Mouse (Mus musculus) limb, embryonic 15.5 days (tissue): ENCODE data around the gene Dpf3. TPM values are rescaled to one million over a fixed set of nuclear protein-coding genes. Genes with fewer than 3 reads are reported as not detected.

Experiments
- ATAC-seq: fragments of 200-750 bp; cut with Nextera tagmentation; 2 replicates; pipeline ENCODE4 v1.8.0; 2017; ENCODE audit warnings: low read depth, moderate TSS enrichment; ENCODE audit not compliant: insufficient number of reproducible peaks, low FRiP score, low TSS enrichment
- H3K27ac ChIP-seq: fragments of 300-500 bp; sonication (generic); 2 replicates; pipeline ENCODE4 v1.5.1; 2015; ENCODE audit warnings: moderate library complexity, mild to moderate bottlenecking, inconsistent platforms
- H3K27me3 ChIP-seq: fragments of 300-500 bp; sonication (generic); 2 replicates; pipeline ENCODE4 v1.6.1; 2015; ENCODE audit warnings: inconsistent platforms
- H3K36me3 ChIP-seq: fragments of 300-500 bp; sonication (generic); 2 replicates; pipeline ENCODE4 v1.6.1; 2015; ENCODE audit warnings: inconsistent platforms
- H3K4me1 ChIP-seq: fragments of 300-500 bp; sonication (generic); 2 replicates; pipeline ENCODE4 v1.6.1; 2015; ENCODE audit warnings: inconsistent platforms
- H3K4me2 ChIP-seq: fragments of 300-500 bp; sonication (generic); 2 replicates; pipeline ENCODE4 v1.6.1; 2015; ENCODE audit warnings: mild to moderate bottlenecking, inconsistent platforms
- H3K4me3 ChIP-seq: fragments of 300-500 bp; sonication (generic); 2 replicates; pipeline ENCODE4 v1.5.1; 2015; ENCODE audit warnings: mild to moderate bottlenecking, inconsistent platforms
- H3K9ac ChIP-seq: fragments of 300-500 bp; sonication (generic); 2 replicates; pipeline ENCODE4 v1.6.1; 2015; ENCODE audit warnings: inconsistent platforms
- H3K9me3 ChIP-seq: fragments of 300-500 bp; sonication (generic); 2 replicates; pipeline ENCODE4 v1.6.1; 2016; ENCODE audit warnings: inconsistent platforms
- WGBS: fragments of 180-500 bp; shearing (Covaris S2); methylation state at CpG from one replicate; pipeline ENCODE4 v1.1.7; 2015; 5-methylcytosine and 5-hydroxymethylcytosine counted together
- polyA plus RNA-seq: library from polyadenylated mRNA; unstranded; fragments of >200 nt; fragmentation: Nextera tagmentation; extraction: Ambion mirVana; gene quantifications from 2 replicates; pipeline ENCODE4 v1.2.1, GENCODE M21; 2015

The Dpf3 gene
- polyA plus RNA-seq, 1 experiment from 2014 or later: 3.2 TPM

- no peak for ATAC-seq
- no peaks in the 10 kb centered on the region for H3K36me3 ChIP-seq
- H3K9me3 ChIP-seq: no peaks in the 10 kb centered on the region
- H3K4me1 ChIP-seq: no peaks in the 10 kb centered on the region
- 0 out of 2 replicates have a peak, but pooled peaks cover 3% of the 10 kb centered on the region for H3K27me3 ChIP-seq
- no peak overlapping the region for H3K4me3 ChIP-seq
- no peak overlapping the region for H3K4me2 ChIP-seq
- no peak overlapping the region for H3K9ac ChIP-seq
- 48% methylated on average over 9 of the region's 9 CpGs for WGBS
- no peak overlapping the region for H3K27ac ChIP-seq
Measured at GRCm38 (mm10) chr12:83495961-83496282, 8.4 kb upstream of the Dpf3 start.

- Histone ChIP-seq H3K4me1 (no peaks in the 10 kb centered on the region), H3K9ac (no peak overlapping the region), H3K27me3 (peaks cover 4% of the 10 kb centered on the region; the same call in 1 of the 2 replicates), H3K9me3 (no peaks in the 10 kb centered on the region), H3K4me2 (no peak overlapping the region), H3K36me3 (no peaks in the 10 kb centered on the region), H3K27ac (no peak overlapping the region), H3K4me3 (no peak overlapping the region)
- WGBS: 63% methylated on average over 4 of the region's 4 CpGs
- no peak for ATAC-seq
Measured at GRCm38 (mm10) chr12:83495248-83495960, 7.9 kb upstream of the Dpf3 start.

DNA sequence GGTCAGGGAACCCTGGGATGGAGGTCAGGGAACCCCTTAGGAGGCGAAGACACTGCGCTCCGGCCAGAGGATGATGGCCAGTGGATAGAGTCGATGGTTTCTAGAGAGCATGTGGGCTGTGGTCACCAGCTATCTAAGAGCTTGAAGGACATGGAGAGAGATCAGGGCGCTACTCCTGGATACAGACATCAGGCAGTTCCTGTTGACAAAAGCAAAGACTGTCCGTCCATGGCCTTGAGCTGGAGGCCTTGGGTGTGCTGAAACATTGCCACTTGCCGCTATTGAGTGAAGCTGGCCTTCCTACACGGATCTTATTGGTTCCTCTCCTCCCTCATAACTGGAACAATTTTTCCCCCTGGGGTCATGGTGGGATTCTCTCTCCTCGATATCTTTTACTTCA is 6.7 kb upstream of the Dpf3 start:
- ATAC-seq: no peak
- Histone ChIP-seq H3K9ac (no peak overlapping the region), H3K27me3 (peaks cover 10% of the 10 kb centered on the region; the same call in 1 of the 2 replicates), H3K36me3 (no peaks in the 10 kb centered on the region), H3K9me3 (no peaks in the 10 kb centered on the region), H3K4me2 (no peak overlapping the region), H3K4me1 (no peaks in the 10 kb centered on the region), H3K27ac (no peak overlapping the region), H3K4me3 (no peak overlapping the region)
- WGBS: 88% methylated on average over 9 of the region's 9 CpGs

DNA sequence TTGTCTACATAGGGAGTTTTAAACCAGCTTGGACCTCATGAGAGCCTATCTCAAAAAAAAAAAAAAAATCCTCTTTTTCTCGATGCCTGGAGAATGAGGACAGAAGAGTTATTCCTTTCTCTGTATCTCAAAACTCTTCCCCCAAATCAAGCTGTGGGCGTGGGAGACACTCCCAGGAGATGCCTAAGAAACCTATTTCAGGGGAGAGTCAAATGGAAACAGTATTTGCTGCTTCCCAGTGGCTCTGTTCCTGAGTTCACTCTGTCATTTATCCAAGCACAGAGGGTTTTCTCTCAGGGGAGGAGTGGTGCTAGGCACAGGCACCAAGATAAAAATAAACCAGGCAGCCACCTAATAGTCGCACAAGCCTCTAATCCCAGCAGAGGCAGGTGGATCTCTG is 5.3 kb upstream of the Dpf3 start:
- WGBS: 80% methylated on average over 3 of the region's 3 CpGs
- peaks cover 13% of the 10 kb centered on the region for H3K4me1 ChIP-seq
- no peaks in the 10 kb centered on the region for H3K36me3 ChIP-seq
- H3K27me3 ChIP-seq: peaks cover 17% of the 10 kb centered on the region
- H3K9me3 ChIP-seq: no peaks in the 10 kb centered on the region
- H3K4me2 ChIP-seq: no peak overlapping the region
- ATAC-seq: no peak
- H3K4me3 ChIP-seq: no peak overlapping the region
- H3K27ac ChIP-seq: no peak overlapping the region
- H3K9ac ChIP-seq: no peak overlapping the region

GRCm38 (mm10) chr12:83491609-83492008 is 4.1 kb upstream of the Dpf3 start:
- Histone ChIP-seq H3K36me3 (no peaks in the 10 kb centered on the region), H3K4me1 (peaks cover 19% of the 10 kb centered on the region), H3K9me3 (no peaks in the 10 kb centered on the region), H3K4me2 (no peak overlapping the region), H3K4me3 (no peak overlapping the region), H3K27ac (no peak overlapping the region), H3K9ac (no peak overlapping the region), H3K27me3 (peaks cover 18% of the 10 kb centered on the region)
- WGBS: 56% methylated on average over 1 of the region's 1 CpGs
- no peak for ATAC-seq

- WGBS: 23% methylated on average over 2 of the region's 2 CpGs
Measured at GRCm38 (mm10) chr12:83489748-83490147, 2.2 kb upstream of the Dpf3 start.

GRCm38 (mm10) chr12:83488211-83488941 is 860 bp upstream of the Dpf3 start:
- Histone ChIP-seq H3K27me3 (peaks cover 42% of the 10 kb centered on the region), H3K9ac (no peak overlapping the region), H3K27ac (no peak overlapping the region), H3K4me1 (peaks cover 41% of the 10 kb centered on the region), H3K9me3 (no peaks in the 10 kb centered on the region), H3K4me2 (peak overlapping the region; percentile 100), H3K36me3 (no peaks in the 10 kb centered on the region), H3K4me3 (peak overlapping the region; percentile 64)
- WGBS: under 1% methylated on average over 29 of the region's 29 CpGs
- ATAC-seq: no peak

More at GRCm38 (mm10) chr12:83489748-83490147, 2.2 kb upstream of the Dpf3 start:
- Histone ChIP-seq H3K9ac (no peak overlapping the region), H3K36me3 (no peaks in the 10 kb centered on the region), H3K4me1 (peaks cover 38% of the 10 kb centered on the region), H3K27ac (no peak overlapping the region), H3K4me3 (no peak overlapping the region), H3K9me3 (no peaks in the 10 kb centered on the region), H3K27me3 (peaks cover 33% of the 10 kb centered on the region), H3K4me2 (no peak overlapping the region)
- no peak for ATAC-seq

DNA sequence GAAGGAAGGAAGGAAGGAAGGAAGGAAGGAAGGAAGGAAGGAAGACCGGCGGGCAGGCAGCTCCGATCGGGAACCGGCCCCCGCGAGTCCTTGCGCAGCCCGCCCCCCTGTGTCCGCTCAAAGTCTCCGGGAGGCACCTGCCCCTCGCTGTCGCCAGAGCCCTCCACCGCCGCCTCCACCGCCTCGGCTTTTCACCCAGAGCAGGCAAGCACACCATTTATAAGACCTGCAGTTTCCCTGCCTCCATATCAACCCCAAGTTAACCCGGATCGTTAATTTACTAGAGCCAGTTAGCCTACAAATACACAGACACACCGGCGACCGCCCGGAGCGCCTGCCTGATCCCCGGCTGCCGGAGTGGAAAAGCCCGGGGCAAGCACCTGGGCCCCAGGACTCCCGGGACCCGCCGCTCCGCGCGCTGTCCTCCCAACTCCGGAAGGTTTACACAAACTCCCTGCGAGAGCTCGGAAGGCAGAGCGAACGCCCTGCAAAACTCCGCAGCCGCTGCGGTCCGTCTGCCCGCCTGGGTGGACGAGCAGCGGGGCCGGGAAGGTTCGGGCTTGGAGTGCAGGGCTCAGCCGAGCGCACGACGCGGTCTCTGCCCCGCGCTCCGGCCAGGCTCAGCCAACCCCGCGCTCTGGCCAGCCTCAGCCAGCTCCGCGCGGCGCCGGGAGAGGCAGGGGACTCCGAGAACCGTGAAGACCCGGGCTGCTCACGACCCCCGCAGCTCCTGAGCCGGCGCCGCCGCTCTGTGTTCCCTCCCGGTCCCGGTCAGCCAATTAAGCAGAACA is 650 bp downstream of the Dpf3 start:
- under 1% methylated on average over 72 of the region's 73 CpGs for WGBS
- Histone ChIP-seq H3K4me3 (peak overlapping the region; percentile 64), H3K9me3 (no peaks in the 10 kb centered on the region), H3K4me2 (peak overlapping the region; percentile 100), H3K27me3 (peaks cover 42% of the 10 kb centered on the region), H3K27ac (peak overlapping the region; percentile 65), H3K9ac (peak overlapping the region; percentile 44), H3K4me1 (peaks cover 41% of the 10 kb centered on the region), H3K36me3 (no peaks in the 10 kb centered on the region)
- peak; percentile 60; the same call in 1 of the 2 replicates for ATAC-seq

DNA sequence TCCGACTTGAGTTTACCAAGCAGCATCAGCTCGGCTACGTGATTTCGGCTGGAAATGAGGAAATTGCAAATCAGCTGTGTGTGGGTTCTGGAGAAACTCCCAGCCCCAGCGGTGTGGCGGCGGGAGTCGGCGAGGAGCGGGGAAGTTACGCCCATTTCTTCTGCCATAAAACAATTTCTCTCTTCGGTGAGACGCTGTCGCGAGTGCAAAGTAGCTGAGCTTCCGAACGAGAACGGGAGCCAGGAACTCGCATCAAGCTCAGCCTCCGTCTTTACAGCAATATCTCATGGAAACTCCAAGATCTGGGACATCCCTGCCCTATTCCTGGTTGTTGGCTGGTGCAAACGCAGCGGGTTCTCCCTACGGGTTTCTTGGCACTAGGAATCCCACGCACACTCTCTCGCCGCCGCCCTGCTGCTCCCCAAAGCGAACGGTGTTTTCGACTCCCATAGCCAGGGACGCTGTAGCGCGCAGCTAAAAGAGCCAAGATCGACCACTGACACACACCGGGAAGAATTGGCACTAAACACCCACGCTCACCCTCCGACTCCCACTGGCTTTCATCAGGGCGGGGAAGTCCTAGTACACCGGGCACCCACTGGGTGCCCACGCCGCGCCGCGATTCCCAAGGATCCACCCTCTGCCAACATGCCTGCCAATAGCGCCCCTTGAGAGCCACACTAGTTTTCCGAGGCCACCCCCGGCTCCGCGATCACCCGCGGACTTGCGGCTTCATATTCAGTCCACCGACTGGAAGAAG is 1.4 kb downstream of the Dpf3 start:
- under 1% methylated on average over 53 of the region's 53 CpGs for WGBS
- H3K27me3 ChIP-seq: peaks cover 42% of the 10 kb centered on the region

DNA sequence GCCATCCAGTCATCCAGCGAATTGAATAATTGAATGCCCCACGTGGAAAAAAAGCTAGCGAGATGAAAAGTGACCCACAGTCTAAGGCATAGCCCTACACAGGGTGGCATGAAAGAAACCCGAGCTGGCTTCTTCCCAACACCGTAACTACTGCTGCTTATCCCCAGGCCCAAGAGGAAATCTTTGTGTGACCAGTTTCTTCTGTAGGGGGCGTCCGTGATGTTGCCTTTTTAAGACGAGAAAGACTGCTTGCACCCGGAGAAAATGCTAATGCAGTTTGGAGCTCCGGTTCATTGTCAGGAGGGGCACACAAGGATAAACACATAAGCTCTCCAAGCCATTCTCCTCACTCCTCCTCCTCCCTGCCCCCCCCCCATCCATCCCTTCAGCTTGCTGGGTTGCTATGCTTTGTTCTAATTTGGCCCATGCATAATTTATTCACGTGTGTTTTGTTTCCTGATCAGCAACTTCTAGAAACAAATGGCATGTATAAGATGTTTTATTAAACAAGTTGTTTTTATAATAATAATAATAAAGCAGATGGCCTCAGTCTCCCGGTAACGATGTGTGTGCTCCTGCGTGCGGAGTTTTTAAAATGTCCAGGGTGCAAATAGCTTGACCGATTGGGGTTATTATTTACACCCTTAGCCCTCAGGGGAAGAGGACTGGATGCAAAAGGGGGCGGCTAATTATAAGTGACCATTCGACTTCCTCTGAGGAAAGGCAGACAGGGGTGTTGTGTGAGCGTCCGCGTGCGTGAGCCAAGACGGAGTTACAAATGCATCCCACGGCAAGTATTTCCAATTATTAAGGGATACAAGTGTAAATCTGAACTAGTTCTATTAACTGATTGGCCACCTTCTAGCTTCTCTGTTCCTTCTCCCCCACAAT is 2.4 kb downstream of the Dpf3 start:
- H3K9ac ChIP-seq: no peak overlapping the region
- ATAC-seq: no peak

More for the DNA sequence above, 1.4 kb downstream of the Dpf3 start:
- peak overlapping the region; percentile 100 for H3K4me2 ChIP-seq
- H3K9ac ChIP-seq: no peak overlapping the region; the same call in 1 of the 2 replicates
- peak overlapping the region; percentile 64 for H3K4me3 ChIP-seq
- H3K9me3 ChIP-seq: no peaks in the 10 kb centered on the region
- H3K4me1 ChIP-seq: peaks cover 41% of the 10 kb centered on the region
- no peak overlapping the region for H3K27ac ChIP-seq
- H3K36me3 ChIP-seq: no peaks in the 10 kb centered on the region
- ATAC-seq: no peak

More for the DNA sequence above, 2.4 kb downstream of the Dpf3 start:
- Histone ChIP-seq H3K4me2 (peak overlapping the region; percentile 100), H3K36me3 (no peaks in the 10 kb centered on the region), H3K9me3 (no peaks in the 10 kb centered on the region), H3K4me3 (peak overlapping the region; percentile 64), H3K27ac (no peak overlapping the region), H3K4me1 (peaks cover 41% of the 10 kb centered on the region), H3K27me3 (peaks cover 39% of the 10 kb centered on the region)
- 2% methylated on average over 24 of the region's 24 CpGs for WGBS
